Mouse (Mus musculus) right cerebral cortex, adult 18-20 months (tissue): ENCODE measurements around the gene Prok1.

ENCODE experiments used
- DNase-seq: peaks from one replicate; pipeline ENCODE4 v3.0.0; 2022; ENCODE audit warnings: mixed read lengths

The Prok1 gene

GRCm38 (mm10) chr3:107239607-107240006 is at the start of gene Prok1:
Gene Prok1, minus strand, starts transcription at chr3:107239707.
- DNase-seq: no peak

GRCm38 (mm10) chr3:107287346-107287745 is 47.8 kb upstream of the Prok1 start:
- no peak for DNase-seq

- DNase-seq: no peak
Measured at GRCm38 (mm10) chr3:107286123-107286522, 46.6 kb upstream of the Prok1 start.

GRCm38 (mm10) chr3:107278479-107279269 is 39.2 kb upstream of the Prok1 start, which contains the start of gene Lamtor5:
Gene Lamtor5, plus strand, starts transcription at chr3:107278858.
- DNase-seq: peak; percentile 93

- no peak for DNase-seq
Measured at GRCm38 (mm10) chr3:107276626-107277025, 37.1 kb upstream of the Prok1 start.

GRCm38 (mm10) chr3:107275996-107276395 is 36.5 kb upstream of the Prok1 start:
- DNase-seq: no peak

- DNase-seq: no peak
Measured at GRCm38 (mm10) chr3:107275351-107275750, 35.8 kb upstream of the Prok1 start.

GRCm38 (mm10) chr3:107273820-107274219 is 34.3 kb upstream of the Prok1 start:
- peak; percentile 76 for DNase-seq

- no peak for DNase-seq
Measured at GRCm38 (mm10) chr3:107272433-107272832, 32.9 kb upstream of the Prok1 start.

GRCm38 (mm10) chr3:107266814-107267345 is 27.4 kb upstream of the Prok1 start:
- no peak for DNase-seq

- DNase-seq: peak; percentile 18
Measured at GRCm38 (mm10) chr3:107261851-107262165, 22.3 kb upstream of the Prok1 start.

- DNase-seq: peak; percentile 43
Measured at GRCm38 (mm10) chr3:107260956-107261850, 21.7 kb upstream of the Prok1 start.

GRCm38 (mm10) chr3:107257924-107258323 is 18.4 kb upstream of the Prok1 start:
- no peak for DNase-seq

GRCm38 (mm10) chr3:107256724-107257123 is 17.2 kb upstream of the Prok1 start:
- no peak for DNase-seq

- no peak for DNase-seq
Measured at GRCm38 (mm10) chr3:107255992-107256391, 16.5 kb upstream of the Prok1 start.

GRCm38 (mm10) chr3:107253925-107254324 is 14.4 kb upstream of the Prok1 start:
- DNase-seq: no peak

- no peak for DNase-seq
Measured at GRCm38 (mm10) chr3:107252035-107252434, 12.5 kb upstream of the Prok1 start.

GRCm38 (mm10) chr3:107250320-107250719 is 10.8 kb upstream of the Prok1 start:
- DNase-seq: no peak

GRCm38 (mm10) chr3:107249042-107249441 is 9.5 kb upstream of the Prok1 start:
- no peak for DNase-seq

GRCm38 (mm10) chr3:107246876-107247275 is 7.4 kb upstream of the Prok1 start:
- DNase-seq: no peak

- no peak for DNase-seq
Measured at GRCm38 (mm10) chr3:107241389-107242094, 2.0 kb upstream of the Prok1 start.

GRCm38 (mm10) chr3:107238471-107238980 is 981 bp downstream of the Prok1 start:
- DNase-seq: no peak

- no peak for DNase-seq
Measured at GRCm38 (mm10) chr3:107238051-107238450, 1.5 kb downstream of the Prok1 start.
